Mouse (Mus musculus) adrenal gland, adult (tissue): ENCODE data around the gene Mei1.
A peak's percentile ranks its signal among the peaks of the same experiment; 100 is the strongest.
"Not testable (repeated sequence)": the region's sequence is repeated elsewhere in the genome, so short reads cannot be mapped to it uniquely, and the experiment has no call there.

Experiments used
- DNase-seq, 2 experiments: peaks; one replicate each; pipeline ENCODE4 v3.0.0; 2022 to 2023; ENCODE audit warnings: low spot score in 1 of 2; ENCODE audit not compliant: inconsistent age in 2 of 2

The Mei1 gene

DNA sequence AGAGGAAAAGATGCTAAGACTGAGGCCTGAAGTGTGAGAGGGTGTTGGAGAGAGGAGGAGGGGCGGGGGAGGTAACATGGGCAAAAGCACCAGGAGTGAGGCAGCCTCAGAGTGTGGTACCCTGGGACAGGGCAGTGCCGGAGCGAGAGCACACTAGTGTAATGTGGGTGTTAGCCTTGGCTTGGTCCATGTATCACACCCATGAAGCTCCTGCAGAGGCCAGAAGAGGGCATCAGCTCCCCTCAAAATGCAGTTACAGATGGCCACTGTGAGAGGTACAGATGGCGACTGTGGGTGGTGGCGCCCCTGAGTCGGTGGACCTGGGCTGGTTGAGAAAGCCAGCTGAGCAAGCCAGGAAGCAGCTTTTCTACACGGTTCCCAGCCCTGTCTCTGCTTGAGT lies 11.4 kb downstream of the Mei1 start:
- peak; percentile 17 to 68 for DNase-seq

- DNase-seq = no peak
These were observed 15.8 kb downstream of the Mei1 start for GRCm38 (mm10) chr15:82085606-82086005.

GRCm38 (mm10) chr15:82086131-82086530 lies 16.3 kb downstream of the Mei1 start:
- DNase-seq = peak; percentile 46 to 56

DNA sequence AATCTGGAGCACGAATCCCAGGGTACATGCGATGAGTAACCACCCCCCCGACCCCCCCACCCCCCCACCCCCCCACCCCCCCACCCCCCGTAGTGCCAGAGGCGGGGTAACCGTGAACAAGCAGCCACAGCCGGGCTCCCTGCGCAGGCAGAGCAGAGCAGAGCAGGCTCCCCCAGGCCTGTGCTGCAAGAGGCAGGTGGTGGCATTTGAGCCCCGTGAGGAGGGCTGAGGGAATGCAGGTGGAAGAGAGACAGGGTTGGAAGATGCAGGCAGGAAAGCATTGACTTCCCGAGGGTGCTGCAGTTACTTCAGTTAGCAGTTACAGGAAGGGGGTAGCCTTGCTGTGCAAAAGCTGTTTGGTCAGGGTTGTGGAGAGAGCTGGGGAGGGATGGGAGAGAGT lies 17.5 kb downstream of the Mei1 start:
- DNase-seq = no peak

DNA sequence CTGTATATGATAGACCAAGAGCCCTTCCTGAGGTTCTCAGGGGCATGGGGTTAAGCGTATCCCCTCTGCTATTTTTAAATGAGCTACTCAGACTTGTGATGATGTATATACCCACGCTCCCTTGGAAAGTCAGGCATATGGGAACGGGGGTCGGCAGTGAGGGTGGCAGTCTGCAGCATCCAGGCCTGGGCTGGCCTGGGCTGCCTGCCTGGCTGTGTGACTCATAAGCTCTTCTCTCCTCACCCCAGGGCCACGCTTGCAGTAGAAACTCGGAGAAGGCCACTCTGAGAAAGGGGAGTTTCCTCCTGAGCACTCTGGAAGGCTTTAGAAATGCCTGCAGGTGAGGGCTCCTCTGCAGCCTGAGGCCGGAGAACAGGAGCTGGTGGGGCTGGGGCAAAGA lies 21.3 kb downstream of the Mei1 start:
- DNase-seq = peak; percentile 17 to 52

DNA sequence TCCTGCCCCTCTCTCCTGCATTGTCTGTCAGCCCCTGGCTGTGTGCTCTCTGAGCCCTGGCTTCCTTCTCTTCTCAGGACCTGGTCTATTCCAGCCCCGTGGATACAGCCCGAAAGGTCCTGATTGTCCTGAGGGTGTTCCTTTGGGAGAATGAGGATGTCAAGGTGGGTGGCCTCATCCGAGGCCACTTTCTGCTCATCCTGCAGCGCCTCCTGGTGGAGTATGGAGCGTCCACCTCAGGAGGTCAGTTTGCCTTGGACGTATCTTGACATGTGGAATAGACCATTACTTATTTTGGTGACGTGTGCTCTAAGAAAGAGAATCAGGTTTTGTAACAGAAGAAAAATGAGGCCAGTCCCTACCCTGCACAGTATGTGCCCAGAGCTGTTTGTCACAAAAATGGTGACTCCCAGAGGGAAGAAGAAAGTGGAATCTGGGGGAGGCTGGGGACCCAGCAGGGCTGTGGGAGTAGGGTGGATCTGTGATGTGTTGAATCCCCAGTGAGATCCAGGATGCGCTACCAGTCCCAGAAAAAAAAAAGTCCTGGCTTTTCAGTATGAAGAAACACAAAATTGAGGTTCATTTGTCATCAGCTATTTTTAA lies 37.3 kb downstream of the Mei1 start:
- peak; percentile 58 to 82 for DNase-seq

DNA sequence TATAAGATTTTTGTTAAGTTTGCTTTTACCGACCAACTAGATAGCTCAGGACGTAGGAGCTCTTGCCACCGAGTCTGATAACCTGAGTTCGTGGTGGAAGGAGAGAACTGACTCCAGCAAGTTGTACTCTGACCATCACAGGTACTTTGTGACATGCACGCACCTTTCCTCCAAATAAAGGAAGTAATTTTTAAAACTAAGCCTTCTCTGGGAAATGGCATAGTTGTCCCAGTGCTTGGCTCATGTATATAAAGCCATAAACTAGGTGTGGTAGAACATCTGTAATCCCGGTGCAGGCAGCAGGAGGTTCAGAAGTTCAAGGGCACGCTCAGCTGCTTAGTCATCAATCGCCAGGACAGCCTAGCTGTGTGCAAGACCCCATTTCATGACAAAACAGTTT lies 50.7 kb downstream of the Mei1 start:
- DNase-seq = peak in 1 of 2 experiments; percentile 38

- DNase-seq = not testable (repeated sequence)
These were observed 56.9 kb downstream of the Mei1 start for GRCm38 (mm10) chr15:82126690-82127089.

- DNase-seq = peak; percentile 98
These were observed 57.9 kb downstream of the Mei1 start, which contains the start of gene Ccdc134 for GRCm38 (mm10) chr15:82127426-82128374. TSS of gene Ccdc134 (plus strand) at chr15:82127922.

- no peak for DNase-seq
These were observed 58.6 kb downstream of the Mei1 start for GRCm38 (mm10) chr15:82128398-82128797.

GRCm38 (mm10) chr15:82130599-82130998 lies 60.8 kb downstream of the Mei1 start:
- no peak for DNase-seq

DNA sequence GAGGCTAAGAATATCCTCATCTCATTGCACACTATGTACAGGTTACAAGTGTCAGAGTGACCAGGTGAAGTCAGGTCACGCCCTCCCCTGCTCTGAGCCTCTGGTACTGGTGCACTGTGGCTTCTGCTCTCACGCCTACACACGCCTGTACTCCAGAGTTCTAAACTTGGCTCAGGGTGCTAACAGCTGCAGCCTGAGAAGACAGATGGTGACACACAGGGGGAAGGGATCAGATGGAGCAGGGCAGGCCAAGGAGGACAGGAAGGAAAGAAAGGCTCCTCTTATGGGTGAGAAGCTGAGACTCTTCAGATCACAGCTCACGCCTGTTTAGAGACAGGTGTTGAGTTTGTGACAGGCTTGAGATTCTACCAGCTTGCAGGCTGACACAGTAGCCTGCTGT lies 65.6 kb downstream of the Mei1 start:
- DNase-seq = no peak

DNA sequence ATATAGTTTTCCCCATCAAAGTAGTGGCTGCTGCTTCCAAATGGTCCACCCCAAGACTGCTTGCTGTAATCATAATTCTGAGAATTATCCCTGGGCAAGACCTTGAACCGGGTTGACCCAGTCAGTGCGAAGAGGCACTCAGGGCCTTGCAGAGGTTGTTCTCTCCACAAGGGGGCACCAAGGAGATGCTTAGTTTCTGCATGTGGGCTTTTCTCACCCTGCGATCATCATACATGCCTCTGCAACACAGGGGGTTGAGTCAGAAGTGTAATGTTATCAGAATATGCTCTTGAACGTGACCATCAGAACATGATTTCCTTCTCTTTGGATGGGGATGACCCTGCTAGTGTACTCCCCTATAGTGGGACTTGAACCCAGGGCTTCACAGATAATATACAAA lies 68.8 kb downstream of the Mei1 start:
- DNase-seq = peak; percentile 56 to 90

DNA sequence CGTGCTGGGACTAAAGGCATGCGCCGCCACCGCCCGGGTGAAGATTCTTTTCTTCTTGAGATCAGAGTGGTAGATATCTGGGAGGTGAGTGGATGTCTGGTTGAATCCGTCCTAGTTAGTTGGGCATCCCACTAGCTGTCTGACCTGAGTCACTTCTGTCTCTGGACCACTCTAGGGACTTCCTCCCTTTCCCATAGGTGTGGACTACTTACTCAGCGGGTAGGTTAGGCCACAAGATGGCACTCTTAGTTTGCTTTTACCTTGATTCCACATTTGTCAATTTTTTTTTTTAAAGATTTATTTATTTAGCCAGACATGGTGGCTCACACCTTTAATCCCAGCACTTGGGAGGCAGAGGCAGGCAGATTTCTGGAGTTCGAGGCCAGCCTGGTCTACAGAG lies 69.4 kb downstream of the Mei1 start:
- peak in 1 of 2 experiments; percentile 73 for DNase-seq

GRCm38 (mm10) chr15:82140355-82140754 lies 70.6 kb downstream of the Mei1 start:
- DNase-seq = no peak

DNA sequence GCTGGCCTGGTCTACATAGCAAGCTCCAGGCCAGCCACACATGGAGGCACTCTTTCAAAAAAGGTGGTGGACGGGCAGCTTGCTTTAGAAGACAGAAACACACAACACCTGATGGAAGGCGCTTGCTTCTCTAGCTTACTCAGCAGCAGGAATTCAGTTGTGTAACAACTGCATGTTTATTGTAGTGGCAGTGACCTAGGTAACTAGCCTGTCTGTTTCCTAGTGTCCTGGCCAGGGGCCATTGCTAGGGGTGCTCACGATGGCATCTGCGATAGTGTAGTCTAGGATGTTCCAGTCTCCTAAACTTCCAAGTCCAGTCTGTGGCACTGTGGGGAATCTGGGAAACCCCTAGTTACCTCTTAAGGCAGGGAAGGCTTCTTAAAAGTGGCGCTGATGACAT lies 74.4 kb downstream of the Mei1 start:
- DNase-seq = peak in 1 of 2 experiments; percentile 61

GRCm38 (mm10) chr15:82145408-82145807 lies 75.6 kb downstream of the Mei1 start:
- peak; percentile 36 to 54 for DNase-seq

DNA sequence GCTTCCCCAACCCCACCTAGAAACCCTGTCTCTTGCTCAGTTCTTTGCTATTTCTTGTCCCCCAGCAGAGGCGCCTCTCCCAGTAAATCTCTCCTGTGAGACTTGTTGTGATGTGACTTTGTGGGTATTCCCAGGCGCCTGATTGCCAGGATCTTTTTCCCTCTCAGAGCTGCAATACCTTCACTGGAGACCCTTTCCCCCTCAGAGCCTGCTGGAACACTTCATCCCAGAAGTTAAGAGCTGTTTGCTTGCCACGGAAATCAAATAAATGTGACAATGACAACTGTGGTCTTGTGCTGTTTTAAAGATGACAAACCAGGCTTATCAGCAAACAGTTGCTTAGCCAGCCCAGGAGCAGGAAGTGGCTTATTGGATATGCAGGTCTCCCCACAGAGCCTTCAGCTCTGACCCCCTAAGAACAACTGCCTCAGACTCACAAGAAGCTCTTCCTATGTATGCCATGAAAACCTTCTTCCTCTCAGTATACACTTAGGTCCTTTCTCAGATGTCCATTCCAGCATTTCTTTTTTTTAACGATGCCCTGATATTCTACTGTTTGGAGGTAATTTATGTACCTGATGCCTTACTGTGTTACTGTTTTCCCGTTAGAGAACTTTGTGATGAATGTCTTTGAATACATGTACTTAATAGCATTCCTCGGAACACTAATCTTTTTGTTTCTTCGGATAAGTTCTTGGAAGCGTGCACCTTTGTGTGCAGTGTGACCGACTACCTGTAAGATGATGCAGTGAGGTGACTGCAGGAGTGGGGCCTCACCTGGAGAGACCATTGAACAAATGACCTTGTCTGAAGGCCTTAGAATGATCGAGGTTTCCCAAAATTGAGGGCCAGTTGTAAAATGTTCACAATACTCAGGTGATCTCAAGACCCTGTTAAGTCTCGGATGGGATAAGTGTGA lies 76.3 kb downstream of the Mei1 start:
- peak in 1 of 2 experiments; percentile 62 for DNase-seq

DNA sequence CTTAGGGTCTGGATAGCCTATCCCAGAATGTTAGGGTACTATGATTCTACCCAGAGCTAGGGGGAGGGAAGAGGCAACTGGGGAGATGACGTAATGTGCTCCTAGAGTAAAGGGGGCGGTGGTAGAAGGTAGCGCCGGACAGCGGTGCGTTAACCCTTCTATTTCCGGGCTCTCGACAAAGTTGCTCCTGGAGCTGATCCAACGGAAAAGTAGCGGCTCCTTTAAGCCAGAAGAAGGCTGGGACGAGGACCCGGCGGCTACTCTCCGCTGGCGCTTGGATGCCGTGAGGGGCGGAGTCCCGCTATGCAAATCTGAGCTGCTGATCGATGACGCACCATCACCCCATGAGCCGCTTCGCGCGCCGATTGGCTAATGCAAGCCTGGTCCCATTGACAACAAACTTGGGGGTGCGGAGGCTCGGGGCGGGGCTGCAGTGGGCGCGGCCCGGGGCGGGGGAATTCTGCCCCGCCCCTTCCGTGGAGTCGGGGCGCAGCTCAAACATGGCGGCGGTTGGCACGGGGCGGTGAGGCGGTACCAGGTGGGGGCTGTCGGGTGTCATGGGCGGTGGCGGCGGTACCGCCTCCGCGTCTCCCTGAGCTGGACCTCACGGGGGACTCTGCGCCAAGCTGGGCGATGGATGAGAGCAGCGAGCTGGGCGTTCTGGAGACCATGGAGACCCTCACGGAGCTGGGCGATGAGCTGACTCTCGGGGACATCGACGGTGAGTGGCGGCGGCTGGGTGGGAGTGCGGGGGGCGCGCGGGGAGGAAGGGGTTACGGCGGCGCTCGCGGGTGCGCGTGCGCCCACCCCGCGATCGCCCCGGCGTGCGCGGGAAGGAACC lies 77.2 kb downstream of the Mei1 start, which contains the start of gene Srebf2:
Gene Srebf2 (plus strand): TSS at position 412 of the 841 bp plus-strand sequence.
- DNase-seq = peak; percentile 100

DNA sequence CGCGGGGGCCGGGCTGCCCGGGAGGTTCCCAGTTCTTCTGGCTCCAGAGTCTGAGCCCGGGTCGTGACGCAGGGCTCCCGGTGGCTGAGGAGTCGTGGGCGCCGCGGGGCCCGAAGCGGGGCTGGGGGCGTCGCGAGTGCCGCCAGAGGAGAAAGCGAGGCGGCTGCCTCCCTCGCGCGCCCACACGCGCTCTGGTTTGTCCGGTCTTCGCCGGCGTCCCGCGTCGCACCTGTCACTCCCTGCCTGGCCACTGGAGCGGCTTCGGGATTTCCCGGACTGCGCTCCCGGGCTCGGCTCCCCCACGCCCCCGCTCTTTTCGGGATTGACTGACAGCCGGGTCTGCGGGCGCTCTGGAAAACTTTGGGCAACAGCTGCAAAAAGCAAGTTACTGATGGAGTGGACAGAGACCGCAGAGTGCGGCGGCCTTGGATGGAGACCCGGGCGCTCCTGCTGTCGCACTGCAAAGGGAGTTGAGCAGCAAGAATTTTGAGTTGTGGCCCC lies 77.9 kb downstream of the Mei1 start:
- peak; percentile 77 to 89 for DNase-seq
